Mouse (Mus musculus): ENCODE measurements around the gene Ryr1.
A peak's percentile ranks its signal among the peaks of the same experiment; 100 is the strongest.

- peak; percentile 60 for TF ChIP-seq CTCF (IDR thresholded peaks at IDR 0.05; ENCODE audit: low read depth)
- no peak for TF ChIP-seq EP300 (IDR thresholded peaks at IDR 0.05; ENCODE audit: low read depth)
These were observed 52.3 kb downstream of the Ryr1 start for GRCm38 (mm10) chr7:29072689-29073088.
